Mouse (Mus musculus) large intestine, adult 2 months (tissue): Measurements from ENCODE around the gene Crybg2. TPM values are rescaled to one million over a fixed set of nuclear protein-coding genes. Genes with fewer than 3 reads are reported as not detected.
A peak's percentile ranks its signal among the peaks of the same experiment; 100 is the strongest.

Experiments used
- DNase-seq: peaks from one replicate; pipeline ENCODE4 v3.0.0-alpha.2; 2012; ENCODE audit warnings: low read depth, low spot score
- WGBS: fragments of 180-500 bp; shearing (Covaris S2); methylation state at CpG from one replicate; pipeline ENCODE4 v1.1.7; 2018; 5-methylcytosine and 5-hydroxymethylcytosine counted together
- polyA plus RNA-seq: library from polyadenylated mRNA; depleted of rRNA; stranded (reverse); fragments of >200 nt; gene quantifications from 2 replicates; pipeline ENCODE4 v1.2.3, GENCODE M21; 2012; rRNA removed

Crybg2 gene
- 33.6 and 47.2 TPM in 2 replicates for polyA plus RNA-seq

- WGBS, result 37% methylated on average over 28 of the region's 28 CpGs
- no peak for DNase-seq
Observed at GRCm38 (mm10) chr4:134060135-134060865, at the start of gene Crybg2. Gene Crybg2, plus strand, starts transcription at chr4:134060815.

- no peak for DNase-seq
- 19% methylated on average over 16 of the region's 16 CpGs for WGBS
Observed at GRCm38 (mm10) chr4:134011450-134012414, 48.9 kb upstream of the Crybg2 start.

- WGBS, result 47% methylated on average over 12 of the region's 12 CpGs
- DNase-seq, result no peak
Observed at GRCm38 (mm10) chr4:134012858-134013528, 47.6 kb upstream of the Crybg2 start.

- no peak for DNase-seq
- 13% methylated on average over 7 of the region's 7 CpGs for whole genome bisulfite sequencing
Observed at GRCm38 (mm10) chr4:134016208-134016607, 44.4 kb upstream of the Crybg2 start.

GRCm38 (mm10) chr4:134016767-134017166 is 43.8 kb upstream of the Crybg2 start:
- WGBS, result 10% methylated on average over 8 of the region's 8 CpGs
- DNase-seq, result no peak

GRCm38 (mm10) chr4:134017201-134017865 is 43.3 kb upstream of the Crybg2 start:
- no peak for DNase-seq
- WGBS, result 5% methylated on average over 21 of the region's 21 CpGs

GRCm38 (mm10) chr4:134018038-134018778 is 42.4 kb upstream of the Crybg2 start:
- no peak for DNase-seq
- 2% methylated on average over 46 of the region's 46 CpGs for WGBS

- 2% methylated on average over 9 of the region's 9 CpGs for WGBS
- no peak for DNase-seq
Observed at GRCm38 (mm10) chr4:134018779-134019145, 41.9 kb upstream of the Crybg2 start, which contains the start of gene Lin28a. Gene Lin28a, minus strand, starts transcription at chr4:134018841.

- WGBS, result 2% methylated on average over 9 of the region's 10 CpGs
- DNase-seq, result no peak
Observed at GRCm38 (mm10) chr4:134019210-134019609, 41.4 kb upstream of the Crybg2 start.

- 3% methylated on average over 16 of the region's 16 CpGs for WGBS
Observed at GRCm38 (mm10) chr4:134019641-134020351, 40.8 kb upstream of the Crybg2 start.

GRCm38 (mm10) chr4:134020621-134021020 is 40.0 kb upstream of the Crybg2 start:
- 3% methylated on average over 11 of the region's 11 CpGs for WGBS
- DNase-seq, result no peak

More at GRCm38 (mm10) chr4:134019641-134020351, 40.8 kb upstream of the Crybg2 start:
- no peak for DNase-seq

GRCm38 (mm10) chr4:134025802-134026201 is 34.8 kb upstream of the Crybg2 start:
- no peak for DNase-seq
- 65% methylated on average over 9 of the region's 9 CpGs for WGBS

GRCm38 (mm10) chr4:134035953-134036352 is 24.7 kb upstream of the Crybg2 start:
- peak; percentile 48 for DNase-seq
- WGBS, result 5% methylated on average over 16 of the region's 16 CpGs

- 41% methylated on average over 9 of the region's 9 CpGs for WGBS
- no peak for DNase-seq
Observed at GRCm38 (mm10) chr4:134041317-134042123, 19.1 kb upstream of the Crybg2 start.

- DNase-seq, result no peak
- WGBS, result 49% methylated on average over 2 of the region's 2 CpGs
Observed at GRCm38 (mm10) chr4:134043041-134043440, 17.6 kb upstream of the Crybg2 start.

GRCm38 (mm10) chr4:134047648-134048047 is 13.0 kb upstream of the Crybg2 start:
- DNase-seq, result no peak
- 61% methylated on average over 5 of the region's 5 CpGs for whole genome bisulfite sequencing

- no peak for DNase-seq
- WGBS, result 75% methylated on average over 5 of the region's 5 CpGs
Observed at GRCm38 (mm10) chr4:134051912-134052311, 8.7 kb upstream of the Crybg2 start.
